Mouse (Mus musculus) lung, embryonic 16.5 days (tissue): ENCODE results near the gene Atpaf2. TPM values are rescaled to one million over a fixed set of nuclear protein-coding genes. Genes with fewer than 3 reads are reported as not detected.
A peak's percentile ranks its signal among the peaks of the same experiment; 100 is the strongest.

ENCODE experiments used
- ATAC-seq: fragments of 200-750 bp; cut with Nextera tagmentation; 2 replicates; pipeline ENCODE4 v1.8.0; 2017; ENCODE audit warnings: low read depth, mild to moderate bottlenecking, moderate library complexity
- H3K27ac ChIP-seq: fragments of 300-500 bp; sonication (generic); 2 replicates; pipeline ENCODE4 v1.5.1; 2014; ENCODE audit warnings: mild to moderate bottlenecking, control low read depth, low read length
- H3K27me3 ChIP-seq: fragments of 300-500 bp; sonication (generic); 2 replicates; pipeline ENCODE4 v1.6.1; 2014; ENCODE audit warnings: low read depth, low read length, mixed read lengths; ENCODE audit not compliant: control insufficient read depth, insufficient read depth
- H3K36me3 ChIP-seq: fragments of 300-500 bp; sonication (generic); 2 replicates; pipeline ENCODE4 v1.6.1; 2014; ENCODE audit warnings: low read length; ENCODE audit not compliant: control insufficient read depth, insufficient read depth
- H3K4me1 ChIP-seq: fragments of 300-500 bp; sonication (generic); replicated peaks from 2 replicates; pipeline ENCODE4 v1.6.1; 2014; ENCODE audit warnings: low read length, mixed read lengths; ENCODE audit not compliant: control insufficient read depth, insufficient read depth
- H3K4me2 ChIP-seq: fragments of 300-500 bp; sonication (generic); 2 replicates; pipeline ENCODE4 v1.6.1; 2014; ENCODE audit warnings: low read depth, low read length, control low read depth
- H3K4me3 ChIP-seq: fragments of 300-500 bp; sonication (generic); 2 replicates; pipeline ENCODE4 v1.5.1; 2014; ENCODE audit warnings: mild to moderate bottlenecking, low read length, control low read depth
- H3K9ac ChIP-seq: fragments of 300-500 bp; sonication (generic); 2 replicates; pipeline ENCODE4 v1.6.1; 2014; ENCODE audit warnings: low read length, control low read depth
- H3K9me3 ChIP-seq: fragments of 300-500 bp; sonication (generic); 2 replicates; pipeline ENCODE4 v1.6.1; 2016; ENCODE audit warnings: low read length; ENCODE audit not compliant: control insufficient read depth
- WGBS: fragments of 180-500 bp; shearing (Covaris S2); extraction: QIAGEN DNeasy Blood & Tissue Kit; methylation state at CpG from one replicate; pipeline ENCODE4 v1.1.7; 2014; 5-methylcytosine and 5-hydroxymethylcytosine counted together
- polyA plus RNA-seq: library from polyadenylated mRNA; unstranded; fragments of >200 nt; fragmentation: Nextera tagmentation; extraction: Ambion mirVana; gene quantifications from 2 replicates; pipeline ENCODE4 v1.2.1, GENCODE M21; 2015

Gene Atpaf2
- polyA plus RNA-seq, 1 experiment from 2014 or later: 45.9 TPM

DNA sequence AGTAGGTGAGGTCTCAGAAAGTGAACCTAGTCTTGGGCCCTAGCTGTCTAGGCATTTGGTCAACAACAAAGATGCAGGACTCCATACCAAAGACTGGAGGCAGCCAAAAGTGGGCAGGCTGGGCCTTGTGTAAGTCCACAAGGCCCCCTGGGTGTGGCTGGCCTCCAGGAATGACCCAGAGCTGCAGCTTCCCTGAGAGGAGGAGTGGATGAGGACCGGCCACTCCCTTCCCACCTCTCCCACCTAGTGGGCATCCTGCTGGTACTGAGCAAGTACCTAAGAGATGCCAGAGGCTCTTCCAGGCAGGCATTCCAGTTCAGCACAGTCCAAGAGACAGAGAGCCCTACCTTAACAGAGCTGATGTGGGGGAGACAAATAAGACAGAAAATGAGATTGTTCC lies 58.3 kb downstream of the Atpaf2 start:
- no peak overlapping the region for H3K27ac ChIP-seq

DNA sequence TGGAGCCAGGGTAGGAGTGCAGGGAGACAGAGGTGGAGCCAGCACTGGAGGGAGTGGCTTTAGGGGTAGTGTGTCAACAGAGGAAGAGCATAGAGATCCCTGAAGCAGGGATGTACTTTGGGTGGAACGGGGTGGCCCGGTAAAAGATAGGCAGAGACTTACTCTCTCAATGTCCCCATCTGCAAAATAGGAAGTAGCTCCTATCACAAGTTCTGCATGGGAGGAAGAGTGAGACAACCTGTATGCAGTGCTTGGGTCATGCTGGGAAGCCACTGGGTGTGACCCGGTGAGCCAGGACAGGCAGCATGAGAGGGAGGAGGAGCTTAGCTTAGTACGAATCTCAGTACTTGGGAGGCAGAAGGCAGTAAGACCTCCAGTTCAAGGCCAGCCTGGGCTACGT lies 59.1 kb downstream of the Atpaf2 start:
- no peaks in the 10 kb centered on the region for H3K27me3 ChIP-seq
- H3K9ac ChIP-seq: no peak overlapping the region
- WGBS: 61% methylated on average over 5 of the region's 5 CpGs
- H3K4me3 ChIP-seq: no peak overlapping the region
- no peaks in the 10 kb centered on the region for H3K4me1 ChIP-seq
- no peak overlapping the region for H3K27ac ChIP-seq
- H3K4me2 ChIP-seq: no peak overlapping the region
- H3K9me3 ChIP-seq: no peaks in the 10 kb centered on the region
- no peaks in the 10 kb centered on the region for H3K36me3 ChIP-seq
- no peak for ATAC-seq

More for the DNA sequence above, 58.3 kb downstream of the Atpaf2 start:
- no peaks in the 10 kb centered on the region for H3K4me1 ChIP-seq
- H3K4me2 ChIP-seq: no peak overlapping the region
- no peaks in the 10 kb centered on the region for H3K27me3 ChIP-seq
- ATAC-seq: no peak
- 67% methylated on average over 1 of the region's 1 CpGs for WGBS
- no peaks in the 10 kb centered on the region for H3K36me3 ChIP-seq
- H3K4me3 ChIP-seq: no peak overlapping the region
- no peaks in the 10 kb centered on the region for H3K9me3 ChIP-seq
- no peak overlapping the region for H3K9ac ChIP-seq

DNA sequence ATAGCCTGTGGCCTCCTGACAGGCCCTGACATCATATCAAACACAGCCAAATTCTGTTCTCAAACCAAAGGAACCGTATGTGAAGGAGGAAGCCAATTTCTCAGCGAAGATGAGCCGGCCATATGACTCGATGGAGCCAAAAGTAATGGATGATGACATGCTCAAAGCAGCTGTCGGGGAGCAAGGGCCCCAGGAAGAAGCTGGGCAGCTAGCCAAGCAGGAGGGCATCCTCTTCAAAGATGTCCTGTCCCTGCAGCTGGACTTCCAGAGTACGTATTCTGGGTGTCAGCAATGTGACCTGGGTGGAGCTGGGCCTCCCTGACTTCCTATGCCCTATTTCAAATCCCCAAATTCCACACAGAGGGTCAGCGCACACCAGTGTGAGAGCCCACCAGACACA lies 59.7 kb downstream of the Atpaf2 start:
- Histone ChIP-seq H3K4me3 (no peak overlapping the region), H3K9ac (no peak overlapping the region), H3K27me3 (no peaks in the 10 kb centered on the region), H3K9me3 (no peaks in the 10 kb centered on the region), H3K4me2 (no peak overlapping the region), H3K4me1 (peaks cover under 1% of the 10 kb centered on the region; the same call in 1 of the 2 replicates), H3K36me3 (no peaks in the 10 kb centered on the region), H3K27ac (no peak overlapping the region)
- 42% methylated on average over 7 of the region's 7 CpGs for WGBS
- no peak for ATAC-seq

DNA sequence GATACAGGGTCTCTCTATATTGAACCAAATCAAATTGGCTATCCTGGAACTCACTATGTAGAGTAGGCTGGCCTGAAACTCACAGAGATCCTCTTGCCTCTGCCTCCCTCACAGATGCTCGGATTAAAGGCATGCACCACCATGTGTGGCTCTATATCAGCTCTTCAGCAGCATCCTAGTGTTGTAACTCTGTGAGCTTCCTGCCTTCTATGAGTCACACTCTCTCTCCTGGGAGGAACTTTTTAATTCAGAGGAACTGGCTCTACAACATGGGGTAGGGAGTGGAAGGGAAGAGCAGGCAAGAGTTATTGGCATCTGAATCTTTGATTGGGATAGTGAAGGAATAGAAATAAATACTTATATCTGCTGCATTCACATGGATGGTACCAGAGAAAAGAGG lies 61.1 kb downstream of the Atpaf2 start:
- Histone ChIP-seq H3K4me1 (peaks cover 3% of the 10 kb centered on the region), H3K4me2 (no peak overlapping the region), H3K27me3 (no peaks in the 10 kb centered on the region), H3K36me3 (no peaks in the 10 kb centered on the region), H3K4me3 (no peak overlapping the region), H3K9ac (no peak overlapping the region), H3K27ac (no peak overlapping the region), H3K9me3 (no peaks in the 10 kb centered on the region)
- WGBS: 13% methylated on average over 1 of the region's 1 CpGs
- ATAC-seq: no peak

DNA sequence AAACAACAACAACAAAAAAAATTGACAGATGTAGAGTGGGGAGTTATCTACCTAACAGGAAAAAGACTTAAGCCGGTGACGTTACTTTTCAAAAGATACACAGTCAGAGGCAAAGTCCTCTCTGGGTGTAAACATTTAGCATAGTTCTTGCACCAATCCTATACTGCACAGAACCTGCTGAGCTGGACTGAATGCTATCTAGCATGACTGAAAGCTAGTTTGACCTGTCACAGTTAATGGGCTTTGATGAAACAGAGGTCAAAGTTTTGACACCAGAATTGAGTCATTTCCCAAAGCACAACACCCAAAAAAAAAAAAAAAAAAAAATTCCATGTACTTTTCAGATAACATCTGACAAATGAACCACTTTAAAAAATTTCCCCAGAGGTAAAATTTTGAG lies 62.3 kb downstream of the Atpaf2 start:
- Histone ChIP-seq H3K4me3 (no peak overlapping the region), H3K9ac (no peak overlapping the region), H3K27ac (no peak overlapping the region), H3K36me3 (no peaks in the 10 kb centered on the region), H3K4me2 (no peak overlapping the region), H3K27me3 (no peaks in the 10 kb centered on the region), H3K4me1 (peaks cover 13% of the 10 kb centered on the region), H3K9me3 (no peaks in the 10 kb centered on the region)
- no peak for ATAC-seq
- 79% methylated on average over 2 of the region's 2 CpGs for WGBS

DNA sequence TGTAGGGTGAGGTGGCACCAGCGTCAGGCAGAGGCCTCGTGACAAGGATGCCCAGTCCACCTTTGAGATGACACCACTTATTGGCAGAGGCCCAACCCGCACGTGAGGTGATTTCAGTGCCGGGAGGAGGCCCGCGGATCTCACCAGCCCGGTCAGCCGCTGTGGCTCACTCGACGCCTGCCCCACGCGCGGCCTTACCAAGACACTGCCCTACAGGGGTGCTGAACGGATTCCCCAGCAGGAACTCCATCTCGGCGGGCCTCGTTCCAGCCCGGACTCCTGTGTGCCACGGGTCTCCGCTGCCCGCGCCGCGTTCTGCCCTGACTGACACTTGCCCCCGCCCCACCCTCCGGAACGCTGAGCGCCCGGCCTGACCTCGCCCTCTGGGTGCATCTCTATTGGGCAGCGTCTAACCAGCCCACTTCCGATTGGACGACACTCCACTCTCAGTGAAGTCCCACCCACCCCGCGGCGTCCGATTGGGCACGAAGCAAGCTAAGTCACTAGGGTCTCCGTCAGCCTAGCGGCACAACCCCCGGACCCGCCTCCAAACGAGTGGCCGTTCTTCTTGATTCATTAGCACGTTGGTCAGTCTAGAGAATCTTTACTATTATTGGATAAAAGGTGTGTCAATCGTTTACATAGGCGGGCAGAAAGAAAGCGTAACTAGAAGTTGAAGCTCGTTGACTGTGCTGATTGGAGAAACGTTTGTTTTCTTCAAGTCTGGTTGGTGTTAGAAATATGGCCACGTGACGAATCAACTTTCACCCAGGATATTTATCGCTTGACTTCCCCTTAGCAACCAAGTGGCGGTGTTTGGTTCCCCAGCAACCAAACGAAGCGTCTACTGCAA lies 65.5 kb downstream of the Atpaf2 start, which contains the start of the genes Tom1l2 and Drc3:
Gene Tom1l2, minus strand, starts transcription at position 347 of the 853 bp plus-strand sequence.
Gene Drc3, plus strand, starts transcription at position 771 of the 853 bp plus-strand sequence.
- under 1% methylated on average over 57 of the region's 57 CpGs for WGBS
- Histone ChIP-seq H3K4me3 (peak within 1 kb of the TSS; percentile 62), H3K36me3 (no peaks in the 10 kb centered on the region), H3K27me3 (no peaks in the 10 kb centered on the region), H3K9ac (peak within 1 kb of the TSS; percentile 70), H3K4me2 (peak within 1 kb of the TSS; percentile 73), H3K27ac (peak within 1 kb of the TSS; percentile 20), H3K9me3 (no peaks in the 10 kb centered on the region), H3K4me1 (peaks cover 13% of the 10 kb centered on the region)
- peak; percentile 100 for ATAC-seq

DNA sequence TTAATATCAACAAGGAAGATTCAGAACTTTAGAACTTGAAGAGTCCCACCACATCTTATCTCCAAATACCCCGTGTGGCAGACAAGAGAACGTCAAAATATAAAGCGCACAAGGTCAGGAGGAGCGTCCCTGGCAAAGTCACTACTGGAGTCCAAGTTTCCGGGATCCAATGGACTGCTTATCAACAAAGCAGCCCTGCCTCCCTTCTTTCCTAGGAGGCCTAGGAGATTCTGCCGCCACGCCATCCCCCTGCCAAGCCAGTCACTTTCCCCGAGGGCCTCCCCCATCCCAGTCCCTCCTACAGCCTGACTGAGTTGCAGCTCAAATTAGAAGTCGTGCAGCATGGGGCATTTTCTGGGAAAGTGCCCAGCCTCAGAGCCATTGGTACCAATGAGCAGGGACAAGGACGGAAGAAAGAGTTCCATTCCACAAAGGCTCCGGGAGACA lies 66.3 kb downstream of the Atpaf2 start:
- Histone ChIP-seq H3K4me3 (peak overlapping the region; percentile 62), H3K4me2 (peak overlapping the region; percentile 73), H3K27ac (peak overlapping the region; percentile 20), H3K4me1 (peaks cover 20% of the 10 kb centered on the region), H3K27me3 (no peaks in the 10 kb centered on the region), H3K9ac (peak overlapping the region; percentile 70), H3K36me3 (no peaks in the 10 kb centered on the region), H3K9me3 (no peaks in the 10 kb centered on the region)
- ATAC-seq: no peak
- WGBS: 11% methylated on average over 11 of the region's 11 CpGs

DNA sequence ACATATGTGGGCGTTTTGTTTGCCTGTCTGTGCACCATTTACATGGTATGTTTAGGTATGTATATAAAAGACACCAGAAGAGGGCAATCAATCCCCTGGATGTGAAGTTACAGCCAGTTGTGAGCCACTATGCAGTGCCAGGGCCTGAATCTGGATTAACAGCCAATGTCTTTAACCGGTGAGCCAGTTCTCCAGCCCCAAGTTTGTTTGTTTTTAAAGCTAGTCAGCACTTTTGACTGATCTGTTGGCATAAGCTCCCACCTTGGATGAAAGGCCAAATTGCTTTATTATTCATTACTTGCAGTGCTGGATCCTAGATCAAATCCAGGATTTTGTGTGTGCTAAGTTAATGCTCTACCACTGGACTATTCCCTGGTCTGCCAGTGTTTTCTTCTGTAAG lies 66.9 kb downstream of the Atpaf2 start:
- no peak for ATAC-seq
- H3K9ac ChIP-seq: peak overlapping the region; percentile 70
- peak overlapping the region; percentile 20; the same call in 1 of the 2 replicates for H3K27ac ChIP-seq

More for the DNA sequence above, 66.9 kb downstream of the Atpaf2 start:
- Histone ChIP-seq H3K4me3 (peak overlapping the region; percentile 62), H3K27me3 (no peaks in the 10 kb centered on the region), H3K4me1 (peaks cover 23% of the 10 kb centered on the region), H3K4me2 (peak overlapping the region; percentile 73), H3K9me3 (no peaks in the 10 kb centered on the region), H3K36me3 (no peaks in the 10 kb centered on the region)
- 50% methylated on average over 2 of the region's 2 CpGs for WGBS
